Mouse (Mus musculus) olfactory bulb, adult 2 months (tissue): ENCODE measurements around the gene Dis3l. TPM values are rescaled to one million over a fixed set of nuclear protein-coding genes. Genes with fewer than 3 reads are reported as not detected.
"Not testable (repeated sequence)": the region's sequence is repeated elsewhere in the genome, so short reads cannot be mapped to it uniquely, and the experiment has no call there.

Experiments used
- H3K27ac ChIP-seq: fragments of 200-500 bp; 2 replicates; pipeline ENCODE4 v1.5.1; 2012; ENCODE audit warnings: low read depth, low read length; ENCODE audit not compliant: insufficient read depth
- H3K4me1 ChIP-seq: fragments of 200-500 bp; 2 replicates; pipeline ENCODE4 v1.6.1; 2012; ENCODE audit warnings: low read length; ENCODE audit not compliant: control insufficient read depth, insufficient read depth
- H3K4me3 ChIP-seq: fragments of 200-500 bp; 2 replicates; pipeline ENCODE4 v1.5.1; 2012; ENCODE audit warnings: mild to moderate bottlenecking, low read depth, low read length, moderate library complexity; ENCODE audit not compliant: insufficient read depth
- CTCF ChIP-seq: fragments of 200-500 bp; IDR thresholded peaks from 2 replicates; pipeline ENCODE4 v1.5.1; 2012; ENCODE audit warnings: low read depth, mild to moderate bottlenecking, low read length, moderate library complexity; ENCODE audit not compliant: insufficient read depth
- POLR2A ChIP-seq: fragments of 200-500 bp; IDR thresholded peaks from 2 replicates; pipeline ENCODE4 v1.6.1; 2012; ENCODE audit warnings: mild to moderate bottlenecking, low read depth, low read length, moderate library complexity; ENCODE audit not compliant: insufficient read depth
- WGBS: fragments of 180-500 bp; shearing (Covaris S2); methylation state at CpG from one replicate; pipeline ENCODE4 v1.1.7; 2018; 5-methylcytosine and 5-hydroxymethylcytosine counted together
- polyA plus RNA-seq: library from polyadenylated mRNA; stranded (reverse); fragments of >200 nt; gene quantifications from 2 replicates; pipeline ENCODE4 v1.2.4, GENCODE M21; 2012; ENCODE audit warnings: low replicate concordance; ENCODE audit not compliant: missing spikeins, insufficient read depth, insufficient read length

Gene Dis3l
- polyA plus RNA-seq, 1 experiment = not detected

DNA sequence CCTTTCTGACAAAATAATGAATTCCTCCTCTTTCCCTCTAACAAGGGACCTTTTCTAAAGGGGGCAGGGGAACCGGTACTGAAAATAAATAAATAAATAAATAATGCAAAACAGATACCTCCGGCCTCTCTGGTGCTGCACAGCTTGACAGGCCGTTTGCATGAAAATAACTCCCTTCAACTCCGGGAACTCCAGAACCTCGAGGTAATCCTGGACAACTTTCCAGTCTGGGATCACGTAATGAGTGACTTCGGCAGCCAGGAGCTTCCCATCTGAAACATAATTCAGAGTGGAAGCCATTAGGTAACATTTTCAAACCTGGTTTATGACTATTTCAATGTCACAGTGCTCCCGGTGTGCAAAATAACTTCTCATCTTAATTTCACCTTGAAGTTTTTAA lies 1.7 kb downstream of the Dis3l start:
- Histone ChIP-seq H3K27ac (no peak overlapping the region), H3K4me1 (peaks cover 2% of the 10 kb centered on the region; the same call in 1 of the 2 replicates), H3K4me3 (no peak overlapping the region)
- 33% methylated on average over 8 of the region's 8 CpGs for WGBS
- TF ChIP-seq CTCF (no peak), POLR2A (no peak)

DNA sequence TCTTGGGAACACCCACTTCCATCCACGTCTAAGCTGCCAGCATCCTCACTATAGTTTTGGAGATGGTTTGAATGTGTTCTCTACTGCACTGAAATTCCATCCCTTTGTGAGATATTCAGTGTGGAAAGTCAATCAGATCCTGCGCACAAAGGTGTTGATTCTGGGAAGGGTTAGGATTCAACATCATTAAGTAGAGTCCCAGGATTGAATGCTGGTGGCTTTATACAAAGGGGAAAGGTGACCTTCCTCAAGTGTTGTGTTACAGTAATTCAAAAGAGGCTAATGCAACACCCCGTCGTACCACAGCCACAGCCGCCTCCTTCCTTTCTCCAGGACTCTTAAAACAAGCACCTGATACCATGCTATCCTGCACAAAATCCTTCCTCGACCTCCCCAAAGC lies 5.3 kb downstream of the Dis3l start:
- Histone ChIP-seq H3K27ac (no peak overlapping the region), H3K4me3 (no peak overlapping the region), H3K4me1 (peaks cover 2% of the 10 kb centered on the region; the same call in 1 of the 2 replicates)
- WGBS = 92% methylated on average over 6 of the region's 6 CpGs
- no peak for TF ChIP-seq CTCF
- TF ChIP-seq POLR2A = no peak

DNA sequence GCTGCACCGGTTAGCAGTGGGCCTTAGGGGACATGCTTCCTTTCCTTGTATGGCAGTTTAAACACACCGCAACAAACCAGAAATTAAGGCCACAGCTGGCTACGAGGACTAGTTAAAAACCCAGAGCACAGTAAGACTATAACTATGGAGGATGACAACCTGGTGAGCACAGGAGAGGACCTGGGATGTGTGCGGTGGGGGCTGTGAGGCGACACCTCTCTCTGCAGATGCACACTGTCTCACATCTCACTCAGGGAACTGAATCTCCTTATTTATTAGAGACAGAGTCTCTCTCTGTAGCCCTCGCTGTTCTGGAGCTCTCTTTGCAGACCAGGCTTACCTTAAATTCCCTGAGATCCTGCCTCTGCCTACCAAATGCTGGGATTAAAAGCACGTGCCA lies 17.1 kb downstream of the Dis3l start:
- H3K4me1 ChIP-seq = no peaks in the 10 kb centered on the region
- no peak overlapping the region for H3K27ac ChIP-seq
- H3K4me3 ChIP-seq = no peak overlapping the region
- 94% methylated on average over 7 of the region's 7 CpGs for WGBS
- TF ChIP-seq POLR2A = no peak
- no peak for TF ChIP-seq CTCF

DNA sequence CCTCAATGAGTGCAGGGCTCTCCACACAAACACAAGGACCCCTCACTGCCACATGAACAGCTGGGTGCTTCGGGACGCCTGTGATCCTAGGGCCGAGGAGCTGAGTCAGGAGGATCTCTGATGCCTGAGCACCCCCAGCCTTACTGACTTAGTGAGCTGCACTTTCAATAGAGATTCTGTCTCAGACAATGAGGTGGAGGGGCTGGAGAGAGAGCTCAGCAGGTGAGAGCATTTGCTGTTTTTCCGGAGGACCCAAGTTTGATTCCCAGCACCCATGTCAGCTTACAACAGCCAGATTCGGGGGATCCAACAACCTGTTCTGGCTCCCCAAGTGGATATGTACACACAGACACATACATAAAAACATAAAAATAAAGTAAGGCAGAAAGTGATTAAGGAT lies 24.1 kb downstream of the Dis3l start:
- WGBS = 97% methylated on average over 5 of the region's 5 CpGs
- TF ChIP-seq POLR2A = no peak
- TF ChIP-seq CTCF = no peak
- no peak overlapping the region for H3K4me3 ChIP-seq
- H3K4me1 ChIP-seq = no peaks in the 10 kb centered on the region
- no peak overlapping the region for H3K27ac ChIP-seq

DNA sequence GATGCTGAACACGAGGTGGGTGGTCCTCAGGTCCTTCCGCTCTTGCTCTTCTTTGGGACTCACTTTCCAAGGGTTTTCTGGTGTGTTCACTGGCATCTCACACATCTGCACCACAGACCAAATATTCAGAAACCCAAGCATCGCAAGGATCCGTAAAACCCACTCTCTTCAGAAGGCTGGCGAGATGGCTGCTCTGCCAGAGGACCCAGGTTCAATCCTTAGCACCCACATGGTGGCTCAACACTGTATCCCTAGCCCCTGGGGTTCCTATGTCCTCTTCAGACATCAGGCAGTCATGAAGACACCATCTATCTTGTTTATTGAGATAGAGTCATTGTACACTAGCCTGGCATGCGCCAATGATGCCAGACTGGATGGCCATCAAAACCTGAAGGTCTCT lies 26.4 kb downstream of the Dis3l start:
- TF ChIP-seq CTCF (no peak), POLR2A (no peak)
- Histone ChIP-seq H3K4me1 (no peaks in the 10 kb centered on the region), H3K4me3 (no peak overlapping the region), H3K27ac (no peak overlapping the region)
- 95% methylated on average over 6 of the region's 6 CpGs for WGBS

DNA sequence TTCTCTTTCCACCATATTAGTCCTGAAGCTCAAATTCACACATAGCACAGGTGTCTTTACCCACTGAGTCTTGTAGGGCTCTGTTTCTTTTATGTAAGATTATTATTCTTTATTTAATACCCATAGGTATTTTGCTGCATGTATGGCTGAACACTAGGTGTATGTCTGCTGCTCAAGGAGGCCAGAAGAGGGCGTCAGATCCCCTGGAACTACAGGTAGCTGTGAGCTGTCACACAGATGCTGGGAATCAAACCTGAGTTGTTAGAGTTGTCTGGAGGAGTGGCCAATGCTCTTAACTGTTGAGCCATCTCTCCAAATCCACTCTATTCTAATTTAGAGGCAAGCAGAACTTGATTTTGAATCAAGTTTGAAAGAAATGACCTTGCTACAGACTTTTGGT lies 29.0 kb downstream of the Dis3l start:
- H3K4me3 ChIP-seq = no peak overlapping the region
- H3K4me1 ChIP-seq = no peaks in the 10 kb centered on the region
- TF ChIP-seq POLR2A (no peak), CTCF (no peak)
- H3K27ac ChIP-seq = no peak overlapping the region
- WGBS = 34% methylated on average over 1 of the region's 1 CpGs

DNA sequence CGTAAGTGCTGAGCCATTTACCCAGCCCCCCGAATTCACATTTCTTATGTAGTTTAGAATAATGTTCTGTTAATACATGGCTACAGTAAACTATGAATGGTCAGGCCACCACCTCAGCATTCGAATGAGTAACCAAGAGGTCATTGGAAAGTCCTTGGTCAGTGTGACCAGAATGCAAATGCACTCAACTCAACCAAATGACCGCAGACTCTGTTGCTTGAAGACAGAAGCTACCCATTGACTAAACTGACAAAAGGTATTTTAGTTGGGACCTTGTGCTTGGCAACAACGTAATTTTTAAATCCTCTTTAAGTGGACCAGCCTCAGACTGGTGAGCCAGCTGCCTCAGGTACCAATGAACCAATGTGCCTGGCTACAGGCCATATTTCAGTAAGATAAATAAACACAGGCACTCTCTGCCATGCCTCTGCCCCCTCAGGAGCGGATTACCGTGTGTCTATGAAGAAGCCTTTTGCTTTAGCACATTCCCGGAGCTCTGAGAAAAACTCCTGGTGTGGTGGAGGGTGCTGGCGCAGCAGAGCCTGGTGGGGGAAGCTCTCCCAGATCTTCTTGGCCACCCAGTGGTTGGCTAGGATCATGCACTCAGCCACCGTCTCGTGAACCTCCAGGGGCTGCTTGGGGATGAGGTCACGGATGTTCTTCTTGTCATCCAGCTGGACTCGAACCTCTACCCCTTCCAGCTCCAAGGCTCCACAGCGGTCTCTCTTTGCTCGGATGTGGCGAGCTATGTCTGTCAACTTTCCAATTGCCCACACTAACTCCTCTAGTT lies 29.9 kb downstream of the Dis3l start:
- 65% methylated on average over 16 of the region's 16 CpGs for WGBS
- Histone ChIP-seq H3K27ac (no peak overlapping the region), H3K4me3 (no peak overlapping the region), H3K4me1 (no peaks in the 10 kb centered on the region)
- TF ChIP-seq POLR2A (no peak), CTCF (peak; percentile 15; the same call in 1 of the 2 replicates)

DNA sequence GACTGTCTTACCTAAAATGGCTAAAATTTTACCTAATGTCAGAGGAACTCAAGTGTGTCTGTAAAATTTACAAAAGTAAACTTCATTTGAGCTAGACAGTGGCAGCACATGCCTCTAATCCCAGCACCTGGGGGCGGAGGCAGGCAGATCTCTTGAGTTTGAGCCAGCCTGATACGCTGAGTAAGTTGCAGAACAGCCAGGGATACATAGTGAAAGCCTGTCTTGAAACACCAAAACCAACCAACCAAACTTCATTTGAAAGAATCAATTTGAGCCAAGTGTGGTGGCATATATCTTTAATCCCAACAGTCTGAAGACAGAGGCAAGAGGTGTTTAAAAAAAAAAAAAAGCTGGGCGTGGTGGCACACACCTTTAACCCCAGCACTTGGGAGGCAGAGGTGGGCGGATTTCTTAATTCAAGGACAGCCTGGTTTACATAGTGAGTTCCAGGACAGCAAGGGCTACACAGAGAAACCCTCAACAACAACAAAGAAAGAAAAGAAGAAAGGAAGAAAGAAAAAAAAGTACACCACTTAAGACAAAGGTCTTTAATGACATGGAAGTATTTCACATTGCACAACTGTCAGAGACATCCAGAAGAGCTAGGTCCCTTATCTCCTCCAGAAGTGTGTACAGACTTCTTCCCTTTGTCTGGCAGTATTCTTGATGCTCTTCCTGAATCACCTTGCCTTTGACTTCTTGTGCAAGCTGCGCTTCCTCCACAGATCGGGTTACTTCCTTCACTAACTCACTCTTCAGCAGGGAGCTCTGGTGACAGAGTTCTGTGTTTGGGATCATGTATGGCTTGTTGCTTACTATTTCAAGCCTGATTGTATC lies 34.4 kb downstream of the Dis3l start:
- no peak for TF ChIP-seq POLR2A
- TF ChIP-seq CTCF = no peak
- Histone ChIP-seq H3K27ac (no peak overlapping the region), H3K4me1 (no peaks in the 10 kb centered on the region), H3K4me3 (no peak overlapping the region)
- 88% methylated on average over 6 of the region's 6 CpGs for WGBS

DNA sequence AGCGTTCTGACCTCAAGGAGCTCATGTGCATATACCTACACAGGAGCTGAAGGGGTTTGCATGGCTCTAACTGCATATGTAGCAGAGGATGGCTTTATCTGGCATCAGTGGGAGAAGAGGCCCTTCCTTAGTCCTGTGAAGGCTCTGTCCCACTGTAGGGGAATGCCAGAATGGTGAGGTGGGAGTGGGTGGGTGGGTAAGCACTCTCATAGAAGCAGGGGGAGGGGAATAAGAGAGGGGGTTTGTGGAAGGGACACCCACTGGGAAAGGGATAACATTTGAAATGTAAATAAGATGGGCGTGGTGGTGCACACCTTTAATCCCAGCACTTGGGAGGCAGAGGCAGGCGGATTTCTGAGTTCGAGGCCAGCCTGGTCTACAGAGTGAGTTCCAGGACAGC lies 38.0 kb downstream of the Dis3l start:
- 89% methylated on average over 4 of the region's 4 CpGs for WGBS
- not testable (repeated sequence) for H3K4me3 ChIP-seq, H3K27ac ChIP-seq, H3K4me1 ChIP-seq
